Mouse (Mus musculus) liver (tissue): ENCODE measurements around the gene Nlrp5.
"Not testable (repeated sequence)": the region's sequence is repeated elsewhere in the genome, so short reads cannot be mapped to it uniquely, and the experiment has no call there.

Experiments used
- DNase-seq: peaks from one replicate; pipeline ENCODE4 v3.0.0-alpha.2; 2020; ENCODE audit warnings: mixed read lengths

Gene Nlrp5

GRCm38 (mm10) chr7:23385589-23385988 is at the start of gene Nlrp5:
Gene Nlrp5, plus strand, starts transcription at chr7:23385889.
- DNase-seq, result no peak

GRCm38 (mm10) chr7:23358311-23358710 is 27.4 kb upstream of the Nlrp5 start:
- not testable (repeated sequence) for DNase-seq

- not testable (repeated sequence) for DNase-seq
These were observed 84.5 kb downstream of the Nlrp5 start for GRCm38 (mm10) chr7:23470201-23470600.

GRCm38 (mm10) chr7:23470832-23471231 is 85.1 kb downstream of the Nlrp5 start:
- not testable (repeated sequence) for DNase-seq

GRCm38 (mm10) chr7:23472886-23473285 is 87.2 kb downstream of the Nlrp5 start:
- not testable (repeated sequence) for DNase-seq
